Mouse (Mus musculus): ENCODE measurements around the gene Hyal3.

DNA sequence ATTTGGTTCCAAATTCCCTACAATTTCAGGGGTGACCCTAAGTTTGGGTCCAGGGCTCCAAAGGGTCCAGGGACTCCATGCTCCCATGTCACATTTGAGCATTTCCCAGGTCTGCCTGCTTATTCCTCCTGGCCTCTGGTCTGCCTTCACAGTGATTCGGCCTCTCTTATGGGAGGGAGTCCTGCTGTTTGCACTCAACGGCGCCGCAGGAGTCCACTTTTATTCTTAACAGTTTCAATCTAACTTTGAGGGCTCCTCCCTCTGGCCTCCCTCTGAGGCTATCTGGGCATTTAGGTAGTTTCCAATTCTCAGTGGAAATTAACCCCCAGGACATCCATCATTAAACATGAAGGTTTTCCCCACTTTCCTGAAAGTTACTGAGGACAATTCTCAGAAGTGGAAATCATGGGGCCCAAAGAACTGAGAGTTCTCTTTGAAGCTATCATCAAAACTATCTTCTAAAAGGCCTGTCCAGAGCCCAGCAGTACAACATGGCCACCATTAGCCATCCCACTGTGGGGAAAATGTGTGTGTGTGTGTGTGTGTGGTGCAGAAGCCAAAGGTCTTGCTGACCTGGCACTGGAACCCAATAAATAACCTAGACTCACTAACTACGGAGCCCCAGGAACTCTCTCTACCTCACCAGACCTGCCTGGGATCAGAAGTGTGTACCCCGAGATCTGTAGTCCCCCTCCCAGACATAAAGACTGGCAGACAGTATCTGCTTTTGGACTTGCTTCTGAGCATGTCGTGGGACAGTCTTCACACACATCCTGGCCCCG, 13.9 kb downstream of the Hyal3 start:
- no peak for TF ChIP-seq CTCF (IDR thresholded peaks at IDR 0.05; ENCODE audit: low read depth)
- no peak for TF ChIP-seq EP300 (optimal IDR thresholded peaks at IDR 0.05)

Measured in stomach, postnatal 0 days (tissue).